Mouse (Mus musculus) heart, embryonic 16.5 days (tissue): Measurements from ENCODE around the gene Sertad1. TPM values are rescaled to one million over a fixed set of nuclear protein-coding genes. Genes with fewer than 3 reads are reported as not detected.

Source experiments
- ATAC-seq: fragments of 200-750 bp; cut with Nextera tagmentation; replicated peaks from 2 replicates; pipeline ENCODE4 v1.8.0; 2017; ENCODE audit warnings: moderate number of reproducible peaks; ENCODE audit not compliant: insufficient read depth, low FRiP score; ENCODE audit errors: extremely low read depth
- H3K27ac ChIP-seq: fragments of 300-500 bp; sonication (generic); 2 replicates; pipeline ENCODE4 v1.5.1; 2014; ENCODE audit warnings: mild to moderate bottlenecking, low read length, control low read depth, moderate library complexity
- H3K27me3 ChIP-seq: fragments of 300-500 bp; sonication (generic); 2 replicates; pipeline ENCODE4 v1.6.1; 2014; ENCODE audit warnings: low read length, mixed read lengths; ENCODE audit not compliant: control insufficient read depth, insufficient read depth
- H3K36me3 ChIP-seq: fragments of 300-500 bp; sonication (generic); 2 replicates; pipeline ENCODE4 v1.6.1; 2014; ENCODE audit not compliant: control insufficient read depth, insufficient read depth
- H3K4me1 ChIP-seq: fragments of 300-500 bp; sonication (generic); 2 replicates; pipeline ENCODE4 v1.6.1; 2014; ENCODE audit warnings: low read length, mixed read lengths; ENCODE audit not compliant: control insufficient read depth, insufficient read depth
- H3K4me2 ChIP-seq: fragments of 300-500 bp; sonication (generic); 2 replicates; pipeline ENCODE4 v1.6.1; 2014; ENCODE audit warnings: low read depth, mild to moderate bottlenecking, control low read depth, low read length
- H3K4me3 ChIP-seq: fragments of 300-500 bp; sonication (generic); 2 replicates; pipeline ENCODE4 v1.5.1; 2014; ENCODE audit warnings: mild to moderate bottlenecking, control low read depth, low read length
- H3K9ac ChIP-seq: fragments of 300-500 bp; sonication (generic); 2 replicates; pipeline ENCODE4 v1.6.1; 2014; ENCODE audit warnings: low read length, control low read depth
- H3K9me3 ChIP-seq: fragments of 300-500 bp; sonication (generic); replicated peaks from 2 replicates; pipeline ENCODE4 v1.6.1; 2016; ENCODE audit warnings: low read length; ENCODE audit not compliant: control insufficient read depth
- WGBS: fragments of 180-500 bp; shearing (Covaris S2); extraction: QIAGEN DNeasy Blood & Tissue Kit; methylation state at CpG from one replicate; pipeline ENCODE4 v1.1.7; 2014; 5-methylcytosine and 5-hydroxymethylcytosine counted together
- polyA plus RNA-seq: library from polyadenylated mRNA; unstranded; fragments of >200 nt; fragmentation: Nextera tagmentation; extraction: Ambion mirVana; gene quantifications from 2 replicates; pipeline ENCODE4 v1.2.1, GENCODE M21; 2015

The Sertad1 gene
- polyA plus RNA-seq, 1 experiment from 2014 or later: 36.4 TPM

DNA sequence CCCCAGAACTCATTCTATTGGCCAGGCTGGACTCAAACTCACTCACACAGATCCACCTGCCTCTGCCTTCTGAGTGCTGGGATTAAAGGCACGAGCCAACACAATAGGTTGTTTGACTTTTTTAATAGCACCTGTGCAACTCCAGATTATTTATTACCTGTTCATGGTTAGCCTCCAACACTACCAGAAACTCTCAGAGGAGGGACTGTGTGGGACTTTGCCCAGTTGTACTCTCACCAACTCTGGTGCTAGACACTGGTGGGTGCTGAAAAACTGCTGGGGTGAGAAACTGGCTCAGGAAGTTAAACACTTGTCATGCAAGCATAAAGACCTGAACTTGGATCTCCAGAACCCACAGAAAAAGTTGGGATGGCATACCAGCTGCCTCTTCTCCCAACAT lies 7.0 kb upstream of the Sertad1 start:
- H3K9ac ChIP-seq: no peak overlapping the region
- ATAC-seq: no peak
- H3K4me1 ChIP-seq: peaks cover 24% of the 10 kb centered on the region
- H3K27ac ChIP-seq: no peak overlapping the region
- H3K4me3 ChIP-seq: no peak overlapping the region
- no peaks in the 10 kb centered on the region for H3K27me3 ChIP-seq
- H3K36me3 ChIP-seq: peaks cover 11% of the 10 kb centered on the region
- no peaks in the 10 kb centered on the region for H3K9me3 ChIP-seq
- no peak overlapping the region for H3K4me2 ChIP-seq
- 89% methylated on average over 1 of the region's 1 CpGs for WGBS

DNA sequence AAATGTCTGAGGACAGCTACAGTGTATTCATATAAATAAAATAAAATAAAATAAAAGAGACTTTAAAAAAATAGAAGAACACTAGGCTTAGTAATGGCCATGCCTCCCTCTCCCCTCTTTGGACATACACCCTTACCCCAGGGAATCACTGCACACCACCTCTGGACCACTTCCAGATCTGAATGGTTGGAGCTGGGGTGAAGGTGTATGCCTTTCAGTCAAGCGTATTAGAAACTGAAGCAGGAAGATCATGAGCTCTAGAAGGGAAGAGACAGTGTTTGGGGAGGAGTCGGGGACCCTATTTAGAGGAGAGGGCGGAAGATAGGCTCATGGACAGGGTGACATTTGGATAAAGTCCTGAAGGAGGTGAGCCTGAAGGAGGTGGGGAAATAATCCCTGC lies 6.2 kb upstream of the Sertad1 start:
- H3K9me3 ChIP-seq: no peaks in the 10 kb centered on the region
- peak overlapping the region; percentile 14; the same call in 1 of the 2 replicates for H3K9ac ChIP-seq
- H3K27me3 ChIP-seq: no peaks in the 10 kb centered on the region
- H3K27ac ChIP-seq: peak overlapping the region; percentile 87
- no peak for ATAC-seq
- peaks cover 19% of the 10 kb centered on the region for H3K4me1 ChIP-seq
- WGBS: 54% methylated on average over 3 of the region's 3 CpGs
- H3K4me3 ChIP-seq: no peak overlapping the region
- H3K36me3 ChIP-seq: peaks cover 11% of the 10 kb centered on the region
- peak overlapping the region; percentile 68; the same call in 1 of the 2 replicates for H3K4me2 ChIP-seq

DNA sequence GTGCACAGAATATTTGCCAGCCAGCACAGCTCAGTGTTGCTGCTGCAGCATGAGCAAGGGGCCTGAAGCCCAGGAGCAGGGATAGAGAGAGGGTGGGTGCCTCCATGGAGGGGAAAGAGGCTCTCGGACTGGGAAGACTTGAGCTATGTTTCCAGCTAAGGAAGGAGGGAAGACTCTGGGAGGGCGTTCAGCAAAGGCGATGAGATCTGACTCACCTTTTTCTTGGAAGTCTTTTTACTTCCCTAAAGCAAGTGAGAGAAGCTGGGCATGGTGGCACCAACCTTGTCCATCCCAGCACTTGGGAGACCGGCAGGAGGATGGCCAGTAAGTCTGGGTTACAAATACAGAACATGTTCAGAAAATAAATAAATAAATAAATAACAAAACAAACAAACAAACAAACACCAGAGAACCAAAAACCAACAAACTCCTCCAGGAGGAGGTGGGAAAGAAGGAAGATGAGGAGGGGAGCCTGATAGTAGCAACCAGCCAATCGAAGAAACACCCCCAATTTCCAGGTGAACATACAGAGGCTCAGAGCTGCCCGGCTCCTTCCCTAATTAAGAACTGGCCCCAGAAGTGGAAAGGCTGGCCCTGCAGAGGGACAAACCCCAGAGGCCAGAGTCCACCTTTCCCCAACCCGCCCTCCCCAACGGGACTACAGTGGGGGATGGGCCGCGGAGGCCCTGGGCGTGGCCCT lies 5.6 kb upstream of the Sertad1 start:
- Histone ChIP-seq H3K9ac (peak overlapping the region; percentile 66), H3K4me1 (peaks cover 17% of the 10 kb centered on the region), H3K27ac (peak overlapping the region; percentile 87), H3K9me3 (no peaks in the 10 kb centered on the region), H3K27me3 (no peaks in the 10 kb centered on the region), H3K4me3 (peak overlapping the region; percentile 41), H3K36me3 (peaks cover 11% of the 10 kb centered on the region), H3K4me2 (peak overlapping the region; percentile 68)
- no peak for ATAC-seq
- WGBS: 14% methylated on average over 11 of the region's 11 CpGs

DNA sequence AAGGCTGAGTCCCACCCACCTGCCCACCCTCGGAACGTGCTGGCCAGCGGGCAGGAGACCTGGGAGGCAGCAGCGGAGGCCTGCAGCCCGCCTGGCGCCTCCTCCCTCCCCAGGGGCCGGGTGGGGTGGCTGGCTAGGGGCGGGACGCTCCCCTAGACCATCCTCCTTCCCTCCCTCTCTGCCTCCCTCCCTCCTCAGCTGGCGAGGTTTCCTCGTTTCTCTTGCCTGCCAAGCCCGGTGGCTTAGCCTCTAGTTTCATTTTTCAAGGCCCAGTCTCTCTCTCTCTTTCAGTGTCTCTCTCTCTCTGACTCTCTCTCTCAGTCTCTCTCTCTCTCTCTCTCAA lies 5.1 kb upstream of the Sertad1 start:
- Histone ChIP-seq H3K27ac (peak overlapping the region; percentile 87), H3K9ac (peak overlapping the region; percentile 66), H3K4me3 (peak overlapping the region; percentile 41), H3K27me3 (no peaks in the 10 kb centered on the region), H3K9me3 (no peaks in the 10 kb centered on the region), H3K4me2 (peak overlapping the region; percentile 68), H3K36me3 (peaks cover 8% of the 10 kb centered on the region), H3K4me1 (peaks cover 14% of the 10 kb centered on the region)
- peak; percentile 93 for ATAC-seq
- 0% methylated on average over 7 of the region's 12 CpGs for WGBS

DNA sequence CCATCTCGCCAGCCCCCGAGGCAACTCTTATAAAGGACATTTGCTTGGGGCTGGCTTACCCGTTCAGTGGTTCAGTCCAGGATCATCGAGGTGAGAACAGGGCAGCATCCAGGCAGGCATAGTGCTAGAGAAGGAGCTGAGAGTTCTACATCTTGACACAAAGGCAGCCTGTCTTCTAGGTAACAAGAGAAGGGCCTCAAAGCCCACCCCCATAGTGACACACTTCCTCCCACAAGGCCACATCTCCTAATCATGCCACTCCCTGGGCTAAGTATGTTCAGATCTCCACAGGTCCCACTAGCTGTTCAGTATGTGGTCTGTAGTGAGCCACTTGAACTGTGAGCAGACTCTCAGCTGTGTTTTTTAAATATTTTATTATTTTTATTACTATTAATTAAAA lies 2.9 kb upstream of the Sertad1 start:
- no peak overlapping the region for H3K27ac ChIP-seq
- H3K4me2 ChIP-seq: no peak overlapping the region
- H3K27me3 ChIP-seq: no peaks in the 10 kb centered on the region
- WGBS: 87% methylated on average over 4 of the region's 4 CpGs
- ATAC-seq: no peak
- H3K36me3 ChIP-seq: no peaks in the 10 kb centered on the region; the same call in 1 of the 2 replicates
- H3K9ac ChIP-seq: no peak overlapping the region
- peaks cover 22% of the 10 kb centered on the region for H3K4me1 ChIP-seq
- H3K9me3 ChIP-seq: no peaks in the 10 kb centered on the region
- H3K4me3 ChIP-seq: no peak overlapping the region

DNA sequence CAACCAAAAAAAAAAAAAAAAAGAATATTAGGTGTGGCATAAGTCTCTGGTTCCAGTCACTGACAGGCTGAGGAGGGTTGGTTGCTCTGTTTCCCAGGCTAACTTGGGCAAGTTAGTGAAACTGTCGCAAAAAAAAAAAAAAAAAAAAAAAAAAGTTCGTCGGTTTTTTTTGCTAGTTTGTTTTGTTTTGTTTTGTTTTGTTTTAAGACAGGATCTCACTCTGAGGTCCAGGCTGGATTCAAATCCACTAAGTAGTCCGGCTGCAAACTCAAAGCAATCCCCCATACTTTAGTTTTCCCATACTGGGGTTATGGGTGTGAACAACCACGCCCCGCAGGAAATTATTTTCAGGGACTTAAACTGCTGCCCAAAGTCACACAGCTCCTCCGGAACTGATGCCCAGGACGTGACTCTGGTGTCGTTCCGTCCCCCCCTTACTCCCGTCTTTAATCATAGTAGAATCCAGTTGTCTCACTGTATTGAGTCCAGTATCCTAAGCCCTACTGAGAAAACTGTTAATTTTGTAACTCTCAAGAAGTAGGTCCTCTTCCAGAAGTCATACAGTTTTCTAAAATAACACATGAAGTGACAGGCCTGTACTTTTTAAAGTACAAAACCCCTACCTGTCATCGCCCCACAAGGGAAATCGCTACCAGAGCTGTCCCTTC lies 474 bp upstream of the Sertad1 start:
- Histone ChIP-seq H3K27me3 (no peaks in the 10 kb centered on the region), H3K36me3 (peaks cover 12% of the 10 kb centered on the region), H3K4me1 (peaks cover 36% of the 10 kb centered on the region), H3K27ac (peak overlapping the region; percentile 93), H3K9ac (peak overlapping the region; percentile 71), H3K9me3 (no peaks in the 10 kb centered on the region), H3K4me2 (peak overlapping the region; percentile 82), H3K4me3 (peak overlapping the region; percentile 76)
- ATAC-seq: no peak
- WGBS: 2% methylated on average over 13 of the region's 13 CpGs

DNA sequence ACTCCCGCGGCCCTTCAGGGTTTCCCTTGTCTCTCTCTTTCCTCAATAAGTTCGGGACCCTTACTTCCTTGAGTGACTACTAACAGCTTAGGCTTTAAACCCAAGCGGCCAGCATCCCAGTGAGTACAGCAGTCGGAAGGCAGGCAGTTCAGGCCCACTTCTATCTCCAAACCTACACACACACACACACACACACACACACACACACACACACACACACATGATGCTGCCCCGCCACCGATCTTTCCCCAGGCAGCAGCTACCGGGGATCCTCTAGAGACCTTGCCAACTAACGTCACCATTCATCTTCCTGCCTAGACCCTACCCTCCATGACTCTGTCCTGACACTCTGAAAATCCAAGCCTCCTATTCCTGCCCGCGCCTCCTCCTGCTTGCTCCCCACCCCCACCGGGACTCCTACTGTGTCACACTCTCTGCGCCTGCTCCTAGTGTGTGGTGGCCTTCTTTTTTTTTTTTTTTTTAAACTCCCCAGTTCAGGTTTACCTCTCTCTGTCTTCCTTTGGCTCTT lies 1.1 kb downstream of the Sertad1 start:
- Histone ChIP-seq H3K27ac (peak overlapping the region; percentile 93), H3K27me3 (no peaks in the 10 kb centered on the region), H3K36me3 (peaks cover 12% of the 10 kb centered on the region), H3K9ac (peak overlapping the region; percentile 79), H3K4me2 (peak overlapping the region; percentile 79), H3K4me3 (peak overlapping the region; percentile 76), H3K9me3 (no peaks in the 10 kb centered on the region), H3K4me1 (peaks cover 45% of the 10 kb centered on the region)
- ATAC-seq: no peak
- 1% methylated on average over 13 of the region's 13 CpGs for WGBS

DNA sequence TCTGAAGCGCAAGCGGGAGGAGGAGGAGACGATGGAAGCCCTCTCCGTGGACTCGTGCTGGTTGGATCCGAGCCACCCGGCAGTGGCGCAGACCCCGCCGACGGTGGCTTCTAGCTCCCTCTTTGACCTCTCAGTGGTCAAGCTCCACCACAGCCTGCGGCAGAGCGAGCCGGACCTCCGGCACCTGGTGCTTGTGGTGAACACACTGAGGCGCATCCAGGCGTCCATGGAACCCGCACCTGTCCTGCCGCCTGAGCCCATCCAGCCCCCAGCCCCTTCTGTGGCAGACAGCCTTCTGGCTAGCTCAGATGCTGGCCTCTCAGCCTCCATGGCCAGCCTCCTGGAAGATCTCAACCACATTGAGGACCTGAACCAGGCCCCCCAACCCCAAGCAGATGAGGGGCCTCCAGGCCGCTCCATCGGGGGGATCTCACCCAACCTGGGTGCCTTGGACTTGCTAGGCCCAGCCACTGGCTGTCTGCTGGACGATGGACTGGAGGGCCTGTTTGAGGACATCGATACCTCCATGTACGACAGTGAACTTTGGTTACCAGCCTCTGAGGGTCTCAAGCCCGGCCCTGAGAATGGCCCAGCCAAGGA lies 2.7 kb downstream of the Sertad1 start:
- no peak for ATAC-seq
- Histone ChIP-seq H3K36me3 (peaks cover 12% of the 10 kb centered on the region), H3K9me3 (no peaks in the 10 kb centered on the region), H3K4me1 (peaks cover 49% of the 10 kb centered on the region), H3K4me2 (no peak overlapping the region), H3K27me3 (no peaks in the 10 kb centered on the region), H3K27ac (peak overlapping the region; percentile 98), H3K4me3 (no peak overlapping the region), H3K9ac (0 out of 2 replicates have a peak overlapping the region, but pooled peaks have one; percentile 22)
- WGBS: 88% methylated on average over 25 of the region's 25 CpGs

DNA sequence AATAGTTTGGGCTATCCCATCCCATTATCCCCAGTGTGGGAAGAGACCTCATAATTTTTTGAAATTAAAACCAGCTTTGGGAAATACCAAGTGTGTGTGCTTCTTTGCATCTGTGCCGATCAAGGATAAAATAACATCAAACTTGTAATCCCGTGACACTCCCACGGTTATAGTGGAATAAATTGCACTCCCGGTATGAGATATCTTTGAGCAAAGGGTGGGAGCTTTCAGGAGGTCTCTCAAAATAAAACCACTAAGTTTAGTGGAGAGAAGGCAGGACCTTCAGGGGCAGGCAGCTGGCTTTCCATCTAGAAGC lies 3.5 kb downstream of the Sertad1 start:
- H3K9me3 ChIP-seq: no peaks in the 10 kb centered on the region
- peak overlapping the region; percentile 52 for H3K4me3 ChIP-seq
- ATAC-seq: no peak
- peak overlapping the region; percentile 98 for H3K27ac ChIP-seq
- whole genome bisulfite sequencing: 15% methylated on average over 4 of the region's 4 CpGs
- no peaks in the 10 kb centered on the region for H3K27me3 ChIP-seq
- H3K4me1 ChIP-seq: peaks cover 49% of the 10 kb centered on the region
- peak overlapping the region; percentile 70 for H3K4me2 ChIP-seq
- peaks cover 12% of the 10 kb centered on the region for H3K36me3 ChIP-seq
- H3K9ac ChIP-seq: peak overlapping the region; percentile 80
